Mouse (Mus musculus) right cerebral cortex, adult 18-20 months (tissue): ENCODE data around the gene Aldoc.
"Not testable (repeated sequence)": the region's sequence is repeated elsewhere in the genome, so short reads cannot be mapped to it uniquely, and the experiment has no call there.

ENCODE experiments used
- DNase-seq: peaks from one replicate; pipeline ENCODE4 v3.0.0; 2022; ENCODE audit warnings: mixed read lengths

Gene Aldoc

DNA sequence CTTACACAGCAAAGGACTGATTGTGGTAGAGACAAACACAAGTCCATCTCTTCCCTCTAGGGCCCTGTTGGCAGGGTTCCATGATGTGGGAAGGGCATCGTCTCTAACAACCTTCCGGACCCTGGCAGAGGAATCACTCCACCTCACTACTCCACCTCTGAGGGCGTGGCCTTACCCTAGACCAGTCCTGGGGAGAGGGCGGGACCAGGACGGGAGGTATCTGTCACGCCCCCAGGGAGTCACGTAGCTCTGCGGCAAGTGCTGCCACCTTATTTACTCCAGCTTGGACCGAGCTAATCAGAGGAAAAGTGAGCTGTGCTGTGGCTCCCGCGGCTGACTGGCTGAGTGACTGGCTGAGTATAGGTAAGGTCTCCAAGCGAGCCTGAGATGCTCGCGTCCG is at the start of gene Aldoc:
Gene Aldoc (plus strand): TSS at position 109 of the 400 bp plus-strand sequence.
- DNase-seq: peak; percentile 91

DNA sequence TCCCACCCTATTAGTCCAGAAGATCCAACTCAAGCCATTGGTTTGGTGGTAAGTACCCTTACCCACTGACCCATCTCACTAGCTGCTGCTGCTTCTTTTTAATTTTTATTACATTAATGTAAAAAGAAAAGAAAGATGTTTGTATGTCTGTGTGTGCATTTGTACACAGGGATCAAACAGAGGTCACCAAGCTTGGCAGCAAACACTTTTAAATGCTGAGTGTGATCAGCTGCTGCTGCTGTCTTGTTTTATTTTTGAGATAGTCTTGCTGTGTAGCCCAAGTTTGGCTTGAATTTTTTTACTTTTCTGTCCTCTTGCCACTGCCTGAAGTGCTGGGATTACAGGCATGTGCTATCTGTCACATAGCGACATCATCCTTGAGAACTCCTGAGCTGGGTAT is 47.2 kb upstream of the Aldoc start:
- DNase-seq: no peak

GRCm38 (mm10) chr11:78276169-78276568 is 46.6 kb upstream of the Aldoc start:
- not testable (repeated sequence) for DNase-seq

- DNase-seq: no peak
Measured at GRCm38 (mm10) chr11:78278853-78279252, 43.9 kb upstream of the Aldoc start.

DNA sequence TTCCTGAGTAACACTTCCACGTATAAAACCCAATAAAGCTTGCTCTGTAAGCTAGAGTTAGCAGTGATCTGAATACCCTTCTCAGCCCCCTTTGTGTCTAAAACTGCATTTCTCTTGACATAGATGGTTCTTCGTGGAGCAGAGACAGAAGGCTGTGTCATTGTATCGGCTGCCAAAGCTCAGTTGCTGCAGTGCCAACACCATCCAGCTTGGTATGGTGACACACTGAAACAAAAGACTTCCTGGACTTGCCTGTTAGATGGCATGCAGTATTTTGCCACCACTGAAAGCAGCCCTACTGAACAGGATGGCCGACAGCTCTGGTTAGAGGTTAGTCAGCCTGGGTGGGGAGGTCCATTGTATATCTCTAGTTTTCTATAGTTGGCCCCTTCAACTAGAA is 43.2 kb upstream of the Aldoc start:
- DNase-seq: no peak

GRCm38 (mm10) chr11:78289146-78289763 is 33.5 kb upstream of the Aldoc start:
- DNase-seq: no peak

DNA sequence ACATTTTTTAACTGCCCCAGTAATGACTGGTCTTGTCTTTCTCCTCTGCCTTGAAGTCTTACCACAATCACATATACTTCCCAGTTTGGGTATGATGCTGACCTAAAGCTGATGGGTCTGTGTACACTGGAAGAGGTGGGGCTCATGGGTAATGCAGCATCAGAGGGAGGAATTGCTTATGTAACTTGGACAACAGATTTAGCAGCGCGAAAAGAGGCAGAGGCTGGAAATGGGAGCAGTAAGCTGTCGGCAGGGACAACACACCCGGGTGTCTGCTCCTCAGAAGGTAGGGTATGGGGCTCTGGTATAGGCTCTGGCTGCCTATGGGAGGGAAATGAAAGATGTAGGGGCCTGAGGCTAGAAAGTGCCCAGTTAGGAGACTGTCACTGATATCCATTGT is 32.1 kb upstream of the Aldoc start, which contains the start of gene BC030499:
Gene BC030499 (plus strand): TSS at position 188 of the 400 bp plus-strand sequence.
- DNase-seq: peak; percentile 65

GRCm38 (mm10) chr11:78294585-78294984 is 28.2 kb upstream of the Aldoc start:
- no peak for DNase-seq

GRCm38 (mm10) chr11:78300917-78301316 is 21.9 kb upstream of the Aldoc start:
- DNase-seq: no peak

- DNase-seq: peak; percentile 94
Measured at GRCm38 (mm10) chr11:78301357-78302084, 21.2 kb upstream of the Aldoc start, which contains the start of gene Spag5. Gene Spag5, plus strand, starts transcription at chr11:78301529.

DNA sequence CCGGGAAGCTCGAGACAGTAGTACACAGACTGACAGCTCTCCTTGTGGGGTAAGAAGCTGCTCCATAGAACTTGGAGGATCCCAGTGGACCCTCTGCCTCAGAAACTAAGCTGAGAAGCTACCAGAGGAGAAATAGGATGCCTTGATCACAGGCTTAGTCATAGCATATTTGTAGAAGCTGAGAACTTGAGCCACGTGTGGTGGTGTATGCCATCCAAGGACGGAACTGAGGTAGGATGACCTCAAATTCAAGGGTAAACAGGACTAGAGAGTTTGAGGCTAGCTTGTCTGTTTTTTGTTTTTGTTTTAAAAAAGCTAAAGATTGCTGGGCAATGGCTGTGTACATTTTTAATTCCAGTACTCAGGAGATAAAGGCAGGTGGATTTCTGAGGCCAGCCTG is 17.5 kb upstream of the Aldoc start:
- no peak for DNase-seq

DNA sequence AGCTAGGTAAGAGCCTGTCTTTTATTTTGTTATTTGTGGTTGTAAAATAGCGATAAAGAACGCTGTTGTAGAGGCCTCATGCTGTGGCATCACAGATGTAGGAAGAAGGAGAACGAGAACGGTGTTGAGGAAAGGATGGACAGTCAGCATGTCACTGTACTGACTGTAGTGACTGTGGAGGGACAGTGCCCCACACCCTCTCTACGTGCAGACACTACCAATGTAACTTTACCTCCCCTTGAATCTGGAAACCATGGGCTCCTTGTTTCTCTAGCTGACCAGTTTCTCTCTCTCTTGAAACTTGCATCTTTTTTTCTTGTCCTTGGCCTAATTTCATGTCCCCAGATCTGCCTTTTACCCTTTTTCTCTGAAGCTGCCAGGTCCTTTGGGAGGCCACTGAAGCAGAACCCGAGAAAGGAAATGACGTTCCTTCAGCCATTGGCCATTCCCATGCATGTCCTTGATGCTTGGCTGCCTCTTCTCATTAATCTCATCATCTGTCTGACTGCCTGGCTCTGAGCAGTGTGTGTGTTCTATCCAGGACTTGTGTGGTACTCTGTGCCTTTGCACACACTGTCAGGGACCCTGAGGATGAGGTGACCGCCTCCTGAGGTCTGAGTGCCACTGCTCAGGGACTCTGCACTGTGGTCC is 11.8 kb upstream of the Aldoc start:
- DNase-seq: no peak

DNA sequence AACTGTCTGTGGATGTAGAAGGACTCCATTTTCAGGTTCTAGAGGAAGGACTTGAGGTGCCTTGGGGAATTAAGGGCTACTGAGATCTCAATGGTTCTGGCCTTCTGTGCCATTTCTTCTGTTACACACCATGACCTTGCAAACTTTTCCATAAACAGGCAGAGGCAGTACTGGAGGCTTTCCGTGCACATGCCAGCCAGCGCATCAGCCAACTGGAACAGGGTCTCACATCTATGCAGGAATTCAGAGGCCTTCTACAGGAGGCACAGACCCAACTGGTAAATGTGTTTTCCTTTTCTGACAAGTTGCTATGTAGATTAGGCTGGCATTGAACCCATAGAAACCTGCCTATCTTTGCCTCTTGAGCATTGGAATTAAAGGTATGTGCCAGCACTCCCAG is 9.1 kb upstream of the Aldoc start:
- DNase-seq: no peak

- DNase-seq: no peak
Measured at GRCm38 (mm10) chr11:78318411-78318810, 4.4 kb upstream of the Aldoc start.

- no peak for DNase-seq
Measured at GRCm38 (mm10) chr11:78322076-78322831, 514 bp upstream of the Aldoc start.

GRCm38 (mm10) chr11:78324000-78324785 is 1.4 kb downstream of the Aldoc start:
- DNase-seq: no peak

DNA sequence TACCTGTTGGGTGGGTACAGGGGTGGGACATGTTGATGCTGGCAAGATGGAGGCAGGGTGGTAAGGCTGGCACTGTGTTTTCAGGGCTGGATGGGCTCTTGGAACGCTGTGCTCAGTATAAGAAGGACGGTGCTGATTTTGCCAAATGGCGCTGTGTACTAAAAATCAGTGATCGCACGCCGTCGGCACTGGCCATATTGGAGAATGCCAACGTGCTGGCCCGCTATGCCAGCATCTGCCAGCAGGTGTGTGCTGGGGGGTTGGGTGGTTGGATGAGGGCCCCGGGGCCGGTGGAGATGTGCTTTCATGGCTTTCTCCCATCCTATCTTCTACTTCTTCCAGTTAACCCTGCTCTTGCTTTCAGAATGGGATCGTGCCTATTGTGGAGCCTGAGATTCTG is 2.2 kb downstream of the Aldoc start:
- no peak for DNase-seq

GRCm38 (mm10) chr11:78327215-78327614 is 4.4 kb downstream of the Aldoc start:
- no peak for DNase-seq

DNA sequence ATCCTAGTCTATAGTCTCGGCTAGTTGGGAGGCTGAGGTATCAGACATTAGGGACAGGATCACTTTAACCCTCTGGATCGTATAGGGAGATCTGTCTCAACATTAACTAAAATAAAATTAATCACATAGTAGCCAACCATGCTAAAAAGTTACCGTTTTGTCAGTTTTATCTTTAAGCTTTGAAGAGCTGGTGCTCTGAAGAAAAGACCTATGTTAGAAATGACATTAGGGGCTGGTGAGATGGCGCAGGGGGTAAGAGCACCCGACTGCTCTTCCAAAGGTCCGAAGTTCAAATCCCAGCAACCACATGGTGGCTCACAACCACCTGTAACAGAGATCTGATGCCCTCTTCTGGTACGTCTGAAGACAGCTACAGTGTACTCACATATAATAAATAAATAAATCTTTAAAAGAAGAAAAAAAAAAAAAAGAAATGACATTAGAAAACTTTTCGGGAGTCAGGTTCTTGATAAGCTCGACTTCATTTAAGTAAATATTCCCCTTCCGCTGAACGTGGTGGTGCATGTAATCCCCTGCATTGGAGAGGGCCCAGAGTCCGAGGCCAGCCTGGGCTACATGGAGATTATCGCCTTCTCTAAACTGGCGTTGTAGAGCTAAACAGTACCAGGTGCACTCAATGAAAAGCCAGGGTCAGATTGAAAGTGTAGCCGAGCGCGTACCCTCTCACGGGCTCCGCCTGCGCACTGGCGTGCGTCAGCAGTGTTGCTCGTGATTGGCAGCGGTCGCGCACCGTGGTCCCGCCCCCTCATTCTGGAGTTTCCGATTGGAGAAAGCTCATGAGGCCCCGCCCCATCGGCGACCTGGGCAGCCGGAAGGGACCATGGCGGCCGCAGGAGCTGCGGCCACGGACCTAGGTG is 5.1 kb downstream of the Aldoc start, which contains the start of gene Pigs:
Gene Pigs (plus strand): TSS at position 782 of the 878 bp plus-strand sequence.
- DNase-seq: peak; percentile 96

GRCm38 (mm10) chr11:78328512-78329056 is 5.8 kb downstream of the Aldoc start:
- no peak for DNase-seq

GRCm38 (mm10) chr11:78332676-78333075 is 9.9 kb downstream of the Aldoc start:
- no peak for DNase-seq
